Mouse (Mus musculus) splenic B cell, adult 2 months (primary cell): ENCODE results near the gene Inpp5k.

Source experiments
- DNase-seq: peaks from one replicate; pipeline ENCODE4 v3.0.0-alpha.2; 2011; ENCODE audit warnings: low read depth, low spot score
- H3K27me3 ChIP-seq: 2 replicates; pipeline ENCODE4 v1.6.1; 2012; ENCODE audit warnings: mild to moderate bottlenecking, low read length, moderate library complexity, mixed read lengths; ENCODE audit not compliant: control insufficient read depth, poor library complexity, insufficient read depth, severe bottlenecking
- H3K36me3 ChIP-seq: 2 replicates; pipeline ENCODE4 v1.6.1; 2012; ENCODE audit warnings: mild to moderate bottlenecking, low read length, moderate library complexity, mixed read lengths; ENCODE audit not compliant: control insufficient read depth, poor library complexity, insufficient read depth, severe bottlenecking

The Inpp5k gene

DNA sequence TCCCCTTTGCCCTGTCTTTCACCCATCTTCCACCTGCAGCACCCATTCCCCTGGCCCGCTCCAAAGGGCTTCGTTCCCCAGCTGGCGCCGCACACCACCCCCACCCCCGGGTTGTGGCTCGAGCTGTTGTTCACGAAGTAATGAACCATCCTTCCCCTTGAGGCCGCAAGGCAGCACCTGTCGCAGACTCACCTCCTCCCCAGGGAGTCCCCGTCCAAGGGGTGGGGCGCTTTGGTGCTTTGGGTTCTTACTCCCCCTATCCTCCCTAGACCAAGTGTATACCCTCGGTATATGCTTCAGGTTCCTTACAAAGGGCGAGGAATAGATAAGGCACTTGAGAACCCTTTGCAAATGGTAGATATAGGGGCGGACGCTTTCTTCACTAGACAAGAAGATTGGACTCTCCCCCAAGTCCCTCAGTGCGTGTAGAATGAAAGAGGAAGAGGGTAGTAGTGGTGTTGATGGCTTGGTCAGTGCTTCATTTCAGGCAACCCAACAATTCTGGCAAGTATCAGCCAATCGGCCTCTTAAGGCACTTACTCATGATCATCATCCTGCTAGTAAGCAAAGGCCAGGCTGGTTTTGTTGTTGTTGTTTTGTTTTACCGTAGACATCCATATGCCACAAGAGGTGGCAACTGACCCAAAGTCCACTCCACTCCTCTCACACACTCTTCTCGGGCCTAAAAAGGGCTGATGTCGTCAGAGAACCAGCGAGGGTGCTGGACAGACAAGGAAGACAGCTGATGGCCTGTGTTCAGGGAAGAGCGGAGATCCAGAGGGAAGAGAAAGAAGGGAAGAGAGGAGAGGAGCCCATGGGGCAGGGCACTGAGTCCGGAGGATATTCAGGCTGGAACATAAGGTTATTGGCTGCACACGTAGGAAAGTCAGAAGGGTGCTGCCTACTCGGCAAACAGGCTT lies 23.9 kb downstream of the Inpp5k start:
- peak; percentile 93 for DNase-seq
- Histone ChIP-seq H3K36me3 (peaks cover 15% of the 10 kb centered on the region), H3K27me3 (no peaks in the 10 kb centered on the region)

DNA sequence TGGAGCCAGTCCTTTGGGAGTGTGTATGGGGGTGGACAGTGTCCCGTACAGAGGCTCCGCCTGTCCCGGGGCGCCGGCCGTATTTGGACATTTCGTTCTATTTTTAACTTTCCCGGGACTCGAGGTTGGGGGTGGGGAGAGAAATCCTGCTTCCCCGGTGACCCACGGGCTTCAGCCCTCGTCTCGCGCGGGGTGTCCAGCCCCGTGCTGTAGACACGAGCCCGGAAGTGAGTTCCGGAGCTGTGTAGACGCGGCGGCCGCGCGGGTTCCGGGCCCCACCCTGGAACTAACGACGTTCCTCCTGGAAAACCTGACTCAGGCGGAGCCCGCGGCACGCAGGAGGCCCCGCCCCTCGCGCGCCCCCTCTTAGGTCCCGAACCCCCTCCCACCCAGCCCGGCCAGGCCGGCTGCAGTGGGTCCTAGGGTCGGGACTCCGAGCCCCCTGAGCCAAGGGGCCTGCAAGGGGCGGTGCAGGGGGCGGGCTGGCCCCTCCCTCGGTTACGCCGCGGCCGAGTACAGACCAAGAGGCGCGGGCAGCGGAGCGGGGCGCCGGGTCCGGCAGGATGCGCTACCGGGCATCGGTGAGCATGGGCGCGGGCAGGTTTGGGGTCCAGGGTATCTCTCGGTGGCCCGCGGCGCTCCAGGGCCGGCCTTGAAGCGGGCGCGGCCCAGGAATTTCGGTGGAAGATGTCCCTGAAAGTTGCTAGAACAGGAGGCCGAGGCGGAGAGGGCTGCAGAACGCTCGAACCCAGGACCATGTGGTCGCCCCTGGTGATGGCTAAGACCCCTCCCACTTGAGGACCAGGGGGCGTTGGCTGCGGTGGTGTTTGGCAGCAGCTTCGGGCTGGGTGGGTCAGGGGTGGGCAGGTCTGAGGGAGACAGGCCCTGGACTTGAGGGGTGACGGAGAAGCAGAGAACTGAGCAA lies 25.1 kb downstream of the Inpp5k start:
- Histone ChIP-seq H3K27me3 (no peaks in the 10 kb centered on the region), H3K36me3 (peaks cover 23% of the 10 kb centered on the region)
- DNase-seq = peak; percentile 69

DNA sequence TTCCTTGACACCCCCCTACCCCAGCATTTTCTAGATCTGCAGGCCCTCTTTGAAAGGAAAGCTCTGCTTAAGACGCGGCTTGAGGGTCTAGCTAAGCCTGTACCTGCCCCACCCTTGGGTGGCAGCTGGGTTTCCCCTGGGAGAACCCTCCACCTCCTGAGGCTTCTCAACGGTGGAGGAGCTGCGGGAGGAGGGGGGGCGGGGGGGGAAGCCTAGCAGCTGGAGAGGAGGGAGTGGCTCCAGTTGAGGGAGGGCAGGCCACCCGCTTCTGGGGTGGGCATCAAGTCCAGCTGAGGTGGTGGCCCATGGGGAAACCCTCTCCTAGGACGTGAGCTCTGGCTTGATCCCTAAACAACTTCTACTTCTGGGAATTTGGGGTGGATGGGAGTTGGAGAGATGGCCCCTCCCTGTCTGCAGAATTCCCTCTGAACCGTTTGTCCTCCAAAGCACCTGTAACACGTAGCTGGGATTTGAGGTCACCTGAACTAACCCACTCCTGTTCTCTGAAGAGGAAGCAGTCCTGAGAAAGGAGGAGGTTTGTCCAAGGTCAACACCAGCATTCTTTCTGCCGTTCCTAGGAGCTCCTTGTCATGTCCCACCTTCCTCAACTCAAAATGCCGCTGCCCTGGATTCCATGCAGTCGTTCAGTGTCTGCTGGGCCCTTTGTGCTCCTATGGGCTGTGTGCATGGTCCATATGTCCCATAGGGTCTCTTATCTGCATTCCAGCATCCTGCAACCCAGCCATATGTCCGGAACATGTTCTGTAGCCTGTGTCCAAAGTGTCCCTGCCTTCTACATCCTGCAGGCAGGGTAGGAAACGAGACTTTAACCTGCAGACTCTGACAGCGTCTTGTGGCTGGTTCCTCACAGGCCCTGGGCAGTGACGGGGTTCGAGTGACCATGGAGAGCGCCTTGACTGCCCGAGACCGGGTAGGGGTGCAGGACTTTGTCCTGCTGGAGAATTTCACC lies 26.1 kb downstream of the Inpp5k start:
- DNase-seq = peak; percentile 54

DNA sequence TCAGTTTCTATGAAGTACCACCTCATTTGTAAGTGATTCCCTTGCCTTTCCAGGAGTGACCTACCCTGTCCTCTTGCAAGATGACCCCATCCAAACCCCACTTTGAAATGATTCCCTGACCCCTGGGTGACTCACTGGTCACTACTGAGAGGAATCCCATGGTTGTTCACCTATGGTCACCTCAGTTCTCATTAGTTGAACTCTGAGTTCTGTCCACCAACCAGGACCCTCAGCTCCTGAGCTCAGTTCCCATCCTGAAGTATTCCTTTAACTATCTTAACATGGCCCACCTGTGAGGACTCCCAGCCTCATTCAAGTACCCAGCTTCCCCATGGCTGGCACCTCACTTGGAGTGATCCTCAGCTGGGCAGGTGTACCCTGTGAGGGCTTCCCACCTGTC lies 27.1 kb downstream of the Inpp5k start:
- no peak for DNase-seq
- Histone ChIP-seq H3K36me3 (peaks cover 39% of the 10 kb centered on the region), H3K27me3 (no peaks in the 10 kb centered on the region)

More for the DNA sequence above, 26.1 kb downstream of the Inpp5k start:
- H3K27me3 ChIP-seq = no peaks in the 10 kb centered on the region
- H3K36me3 ChIP-seq = peaks cover 32% of the 10 kb centered on the region

DNA sequence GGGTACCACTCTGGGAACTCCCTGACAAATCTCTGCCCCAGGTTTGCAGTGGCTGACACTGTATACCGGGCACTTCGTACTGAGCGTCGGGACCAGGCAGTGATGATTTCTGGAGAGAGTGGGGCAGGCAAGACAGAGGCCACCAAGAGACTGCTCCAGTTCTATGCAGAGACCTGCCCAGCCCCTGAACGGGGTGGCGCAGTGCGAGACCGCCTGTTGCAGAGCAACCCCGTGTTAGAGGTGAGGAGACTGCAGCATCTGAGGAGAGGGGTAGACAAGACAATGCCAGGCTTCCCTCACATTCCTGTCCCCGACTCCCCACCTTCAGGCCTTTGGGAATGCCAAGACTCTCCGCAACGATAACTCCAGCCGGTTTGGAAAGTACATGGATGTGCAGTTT lies 27.5 kb downstream of the Inpp5k start:
- peaks cover 40% of the 10 kb centered on the region for H3K36me3 ChIP-seq

DNA sequence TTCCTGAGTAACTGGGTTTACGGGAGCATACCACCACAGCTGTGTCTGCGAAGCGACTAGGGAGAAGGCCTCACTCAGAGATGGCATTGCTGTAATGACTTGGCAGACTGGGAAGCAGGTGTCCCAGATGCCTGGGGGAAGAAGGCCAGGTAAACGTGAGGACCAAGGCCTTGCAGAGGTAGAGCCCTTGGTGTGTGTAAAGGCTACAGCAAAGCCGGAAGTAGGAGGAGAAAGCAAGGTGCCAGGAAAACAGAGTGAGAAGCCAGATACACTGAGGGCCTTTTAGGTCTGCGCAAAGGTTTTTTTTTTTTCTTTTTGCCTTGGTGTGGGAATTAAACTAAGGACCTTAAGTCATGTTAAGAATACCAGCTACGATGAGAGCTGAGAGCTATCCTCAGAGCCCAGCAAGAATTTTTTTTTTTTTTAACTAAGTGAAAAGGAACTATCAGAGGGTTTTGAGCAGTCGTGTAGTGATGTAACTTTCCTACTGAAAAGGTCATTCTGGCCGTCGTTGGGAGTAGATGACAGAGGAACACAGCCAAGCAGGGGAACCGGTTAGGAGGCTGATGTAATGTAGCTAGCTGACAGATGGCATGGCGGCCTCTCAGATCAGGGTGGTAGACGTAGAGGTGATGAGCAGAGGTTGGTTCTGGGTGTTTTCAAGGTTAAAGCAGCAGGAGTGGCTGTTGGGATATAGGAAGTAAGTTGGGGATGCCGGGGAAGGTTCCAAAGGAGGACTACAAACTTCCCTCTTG lies 28.4 kb downstream of the Inpp5k start:
- no peak for DNase-seq
- H3K27me3 ChIP-seq = no peaks in the 10 kb centered on the region
- H3K36me3 ChIP-seq = peaks cover 42% of the 10 kb centered on the region

More for the DNA sequence above, 27.5 kb downstream of the Inpp5k start:
- no peak for DNase-seq
- no peaks in the 10 kb centered on the region for H3K27me3 ChIP-seq

DNA sequence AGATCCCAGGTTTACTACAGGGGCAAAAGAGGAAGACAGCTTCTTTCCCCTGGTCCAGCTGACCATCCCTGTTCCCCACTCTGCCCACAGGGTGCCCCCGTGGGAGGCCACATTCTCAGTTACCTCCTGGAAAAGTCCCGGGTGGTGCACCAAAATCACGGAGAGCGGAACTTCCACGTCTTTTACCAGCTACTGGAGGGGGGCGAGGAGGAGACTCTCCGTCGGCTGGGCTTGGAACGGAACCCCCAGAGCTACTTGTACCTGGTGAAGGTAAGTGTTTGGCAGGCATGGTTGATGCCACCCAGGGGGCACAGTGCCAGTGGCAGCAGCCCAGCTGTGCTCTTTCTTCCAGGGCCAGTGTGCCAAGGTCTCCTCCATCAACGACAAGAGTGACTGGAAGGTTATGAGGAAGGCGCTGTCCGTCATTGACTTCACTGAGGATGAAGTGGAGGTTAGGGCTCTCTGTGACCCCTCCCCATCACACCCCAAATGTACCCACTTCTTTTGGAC lies 29.3 kb downstream of the Inpp5k start:
- H3K27me3 ChIP-seq = no peaks in the 10 kb centered on the region
- no peak for DNase-seq
- H3K36me3 ChIP-seq = peaks cover 42% of the 10 kb centered on the region

DNA sequence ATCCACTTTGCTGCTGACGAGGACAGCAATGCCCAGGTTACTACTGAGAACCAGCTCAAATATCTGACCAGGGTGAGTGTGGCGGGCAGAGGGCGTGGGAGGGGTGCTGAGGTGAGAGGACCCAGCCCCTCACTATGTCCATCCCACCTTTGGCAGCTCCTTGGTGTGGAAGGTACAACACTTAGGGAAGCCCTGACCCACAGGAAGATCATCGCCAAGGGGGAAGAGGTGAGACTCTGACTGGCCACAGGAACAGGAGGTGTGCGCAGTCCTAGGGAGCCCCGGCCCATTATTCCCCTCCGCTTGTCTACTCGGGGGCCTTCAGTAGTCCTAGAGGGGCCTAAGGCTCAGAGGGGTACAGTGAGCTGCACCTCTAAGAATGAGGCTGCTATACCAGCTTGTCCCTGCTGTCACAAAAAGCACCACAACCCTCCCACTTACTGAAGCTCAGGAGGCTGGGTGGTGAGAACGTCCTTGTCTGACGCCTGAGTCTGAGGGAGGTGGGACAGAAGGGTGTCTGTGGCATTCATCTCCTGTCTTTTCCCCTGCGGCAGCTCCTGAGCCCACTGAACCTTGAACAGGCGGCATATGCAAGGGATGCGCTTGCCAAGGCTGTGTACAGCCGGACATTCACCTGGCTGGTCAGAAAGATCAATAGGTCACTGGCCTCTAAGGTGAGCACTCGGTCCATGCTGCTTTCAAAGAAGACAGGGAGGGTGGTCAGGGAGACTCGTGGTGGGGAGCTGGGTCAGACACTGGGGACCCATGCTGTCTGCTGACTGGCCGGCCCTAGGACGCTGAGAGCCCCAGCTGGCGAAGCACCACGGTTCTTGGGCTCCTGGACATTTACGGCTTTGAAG lies 30.4 kb downstream of the Inpp5k start:
- Histone ChIP-seq H3K27me3 (no peaks in the 10 kb centered on the region), H3K36me3 (peaks cover 52% of the 10 kb centered on the region)
- DNase-seq = no peak

DNA sequence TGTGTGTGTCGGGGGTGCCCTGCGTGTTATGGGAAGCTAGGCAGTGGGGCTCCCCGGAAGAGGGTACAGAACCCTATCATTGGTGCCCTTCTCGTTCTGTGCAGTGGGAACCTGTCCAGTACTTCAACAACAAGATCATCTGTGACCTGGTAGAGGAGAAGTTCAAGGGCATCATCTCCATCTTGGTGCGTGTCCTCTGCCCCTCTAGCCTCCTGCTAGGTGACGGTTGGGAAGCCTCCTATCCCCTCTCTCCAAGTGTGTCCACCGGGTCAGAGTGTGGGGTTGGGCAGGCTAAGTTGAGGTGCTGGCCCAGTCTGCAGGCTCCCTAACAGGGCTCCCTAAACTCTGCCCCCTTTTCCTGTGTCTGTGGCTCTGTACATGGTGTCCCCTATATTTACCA lies 31.3 kb downstream of the Inpp5k start:
- Histone ChIP-seq H3K36me3 (peaks cover 55% of the 10 kb centered on the region), H3K27me3 (no peaks in the 10 kb centered on the region)
- DNase-seq = no peak

DNA sequence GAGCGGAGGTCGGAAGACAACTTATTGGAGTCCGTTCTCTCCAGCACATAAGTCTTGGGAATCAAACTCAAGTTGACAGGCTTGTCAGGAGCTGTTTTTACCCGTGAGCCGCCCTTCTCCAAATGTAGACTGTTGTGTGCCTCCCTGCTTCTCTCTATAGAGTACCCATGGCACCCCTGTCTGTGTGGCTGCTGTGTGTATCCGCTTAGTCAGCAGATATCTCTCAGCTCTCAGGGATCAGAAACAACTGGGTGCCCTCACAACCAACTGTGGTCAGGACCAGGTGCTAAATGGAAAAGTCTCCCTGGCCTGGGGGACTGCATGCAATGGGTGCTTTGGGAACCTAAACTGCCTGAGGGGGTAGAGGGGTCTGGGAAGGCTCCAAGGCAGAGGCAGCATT lies 35.5 kb downstream of the Inpp5k start:
- H3K36me3 ChIP-seq = peaks cover 59% of the 10 kb centered on the region
- H3K27me3 ChIP-seq = no peaks in the 10 kb centered on the region
- no peak for DNase-seq

DNA sequence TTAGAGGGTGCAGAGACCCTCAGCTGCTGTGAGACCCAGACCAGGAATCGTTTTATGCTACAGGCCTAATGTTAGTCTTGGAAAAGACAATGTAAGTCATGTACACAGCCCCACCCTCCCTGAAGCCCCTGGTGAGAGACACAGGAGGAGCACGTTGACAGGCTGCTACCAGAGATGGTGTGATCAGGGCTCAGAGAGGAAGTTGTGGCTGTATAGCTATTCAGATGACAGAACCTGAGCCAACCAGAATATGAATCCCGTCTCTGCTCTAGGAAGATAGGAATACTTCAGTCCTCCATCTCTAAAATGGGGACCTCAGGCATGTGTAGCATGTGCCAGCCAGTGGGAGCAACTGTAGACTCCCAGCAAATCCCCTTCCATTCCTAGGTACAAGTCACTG lies 37.8 kb downstream of the Inpp5k start:
- H3K36me3 ChIP-seq = peaks cover 67% of the 10 kb centered on the region
- H3K27me3 ChIP-seq = no peaks in the 10 kb centered on the region; the same call in 1 of the 2 replicates
- no peak for DNase-seq

DNA sequence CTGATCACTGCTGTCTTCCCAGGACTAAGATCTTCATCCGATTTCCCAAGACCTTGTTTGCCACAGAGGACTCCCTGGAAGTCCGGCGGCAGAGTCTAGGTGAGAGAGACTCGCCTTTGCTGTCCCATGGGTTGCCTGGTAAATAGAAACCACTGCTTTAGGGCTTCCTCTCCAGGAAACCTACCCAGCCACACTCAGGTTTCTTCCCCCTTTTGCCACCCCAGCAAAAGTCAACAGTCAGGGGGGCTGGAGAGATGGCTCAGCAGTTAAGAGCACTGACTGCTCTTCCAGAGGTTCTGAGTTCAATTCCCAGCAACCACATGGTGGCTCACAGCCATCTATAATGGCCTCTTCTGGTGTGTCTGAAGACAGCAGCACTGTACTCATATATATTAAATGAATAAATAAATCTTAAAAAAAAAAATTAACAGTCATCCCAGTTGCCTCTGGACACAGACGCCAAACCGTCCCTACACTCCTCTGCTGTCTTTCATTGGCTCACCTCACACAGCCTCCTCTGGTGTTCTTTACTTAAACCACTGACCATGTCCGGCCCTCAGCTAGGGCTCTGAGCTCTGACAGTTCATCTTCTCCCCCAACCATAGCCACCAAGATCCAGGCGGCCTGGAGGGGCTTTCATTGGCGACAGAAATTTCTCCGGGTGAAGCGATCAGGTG lies 38.5 kb downstream of the Inpp5k start:
- no peaks in the 10 kb centered on the region; the same call in 1 of the 2 replicates for H3K27me3 ChIP-seq
- no peak for DNase-seq
- peaks cover 64% of the 10 kb centered on the region for H3K36me3 ChIP-seq
